Mouse (Mus musculus): ENCODE measurements around the gene Kcnn1. TPM values are rescaled to one million over a fixed set of nuclear protein-coding genes. Genes with fewer than 3 reads are reported as not detected.

The Kcnn1 gene
- polyA plus RNA-seq, 1 experiment from 2014 or later = 5.9 TPM

- no peak for DNase-seq (ENCODE audit: extremely low spot score, low spot score)
- H3K4me3 ChIP-seq = peak overlapping the region; percentile 5; the same call in 1 of the 2 replicates
- no peak overlapping the region for H3K27ac ChIP-seq
- peaks cover 17% of the 10 kb centered on the region; the same call in 1 of the 2 replicates for H3K27me3 ChIP-seq (ENCODE audit: poor library complexity, severe bottlenecking)
- H3K36me3 ChIP-seq (replicated peaks) = peaks cover 16% of the 10 kb centered on the region
- 91% methylated on average over 5 of the region's 5 CpGs for WGBS
- no peaks in the 10 kb centered on the region for H3K9me3 ChIP-seq
- H3K4me1 ChIP-seq = peaks cover 54% of the 10 kb centered on the region
Observed at GRCm38 (mm10) chr8:70871195-70871807, 8.2 kb upstream of the Kcnn1 start.

GRCm38 (mm10) chr8:70869601-70870041 lies 6.6 kb upstream of the Kcnn1 start:
- 47% methylated on average over 16 of the region's 16 CpGs for WGBS
- peaks cover 16% of the 10 kb centered on the region for H3K36me3 ChIP-seq (replicated peaks)
- peaks cover 17% of the 10 kb centered on the region for H3K27me3 ChIP-seq (ENCODE audit: poor library complexity, severe bottlenecking)
- peak overlapping the region; percentile 74 for H3K27ac ChIP-seq
- peaks cover 71% of the 10 kb centered on the region for H3K4me1 ChIP-seq
- no peaks in the 10 kb centered on the region for H3K9me3 ChIP-seq
- DNase-seq (ENCODE audit: extremely low spot score, low spot score) = peak; percentile 73
- H3K4me3 ChIP-seq = 0 out of 2 replicates have a peak overlapping the region, but pooled peaks have one; percentile 42

GRCm38 (mm10) chr8:70869199-70869571 lies 6.1 kb upstream of the Kcnn1 start:
- Histone ChIP-seq H3K9me3 (no peaks in the 10 kb centered on the region), H3K4me3 (peak overlapping the region; percentile 42; the same call in 1 of the 2 replicates), H3K36me3 (replicated peaks) (peaks cover 16% of the 10 kb centered on the region), H3K27me3 (ENCODE audit: poor library complexity, severe bottlenecking) (peaks cover 21% of the 10 kb centered on the region), H3K4me1 (peaks cover 75% of the 10 kb centered on the region), H3K27ac (peak overlapping the region; percentile 74)
- DNase-seq (ENCODE audit: extremely low spot score, low spot score) = no peak
- 38% methylated on average over 5 of the region's 5 CpGs for WGBS

- peaks cover 16% of the 10 kb centered on the region for H3K36me3 ChIP-seq (replicated peaks)
- peaks cover 26% of the 10 kb centered on the region for H3K27me3 ChIP-seq (ENCODE audit: poor library complexity, severe bottlenecking)
- H3K9me3 ChIP-seq = no peaks in the 10 kb centered on the region
- 11% methylated on average over 40 of the region's 40 CpGs for WGBS
- H3K27ac ChIP-seq = peak overlapping the region; percentile 74
- H3K4me3 ChIP-seq = peak overlapping the region; percentile 42
- H3K4me1 ChIP-seq = peaks cover 76% of the 10 kb centered on the region
- DNase-seq (ENCODE audit: extremely low spot score, low spot score) = peak; percentile 72
Observed at GRCm38 (mm10) chr8:70868559-70869198, 5.6 kb upstream of the Kcnn1 start.

- 87% methylated on average over 7 of the region's 7 CpGs for WGBS
- Histone ChIP-seq H3K4me3 (peak overlapping the region; percentile 66; the same call in 1 of the 2 replicates), H3K27ac (peak overlapping the region; percentile 98; the same call in 1 of the 2 replicates), H3K4me1 (peaks cover 83% of the 10 kb centered on the region), H3K27me3 (ENCODE audit: poor library complexity, severe bottlenecking) (peaks cover 47% of the 10 kb centered on the region), H3K9me3 (no peaks in the 10 kb centered on the region), H3K36me3 (replicated peaks) (peaks cover 16% of the 10 kb centered on the region)
- DNase-seq (ENCODE audit: extremely low spot score, low spot score) = no peak
Observed at GRCm38 (mm10) chr8:70866566-70866965, 3.5 kb upstream of the Kcnn1 start.

- Histone ChIP-seq H3K27ac (peak overlapping the region; percentile 98), H3K4me3 (peak overlapping the region; percentile 66), H3K27me3 (ENCODE audit: poor library complexity, severe bottlenecking) (peaks cover 52% of the 10 kb centered on the region), H3K9me3 (no peaks in the 10 kb centered on the region), H3K4me1 (peaks cover 82% of the 10 kb centered on the region), H3K36me3 (replicated peaks) (peaks cover 16% of the 10 kb centered on the region)
- no peak for DNase-seq (ENCODE audit: extremely low spot score, low spot score)
- WGBS = 9% methylated on average over 12 of the region's 12 CpGs
Observed at GRCm38 (mm10) chr8:70866001-70866520, 3.0 kb upstream of the Kcnn1 start.

- WGBS = under 1% methylated on average over 46 of the region's 46 CpGs
- Histone ChIP-seq H3K9me3 (no peaks in the 10 kb centered on the region), H3K27ac (peak overlapping the region; percentile 98), H3K27me3 (ENCODE audit: poor library complexity, severe bottlenecking) (peaks cover 57% of the 10 kb centered on the region), H3K4me1 (peaks cover 82% of the 10 kb centered on the region), H3K36me3 (replicated peaks) (peaks cover 16% of the 10 kb centered on the region), H3K4me3 (peak overlapping the region; percentile 66)
- peak; percentile 99 for DNase-seq (ENCODE audit: extremely low spot score, low spot score)
Observed at GRCm38 (mm10) chr8:70865350-70866000, 2.4 kb upstream of the Kcnn1 start.

- Histone ChIP-seq H3K4me1 (peaks cover 81% of the 10 kb centered on the region), H3K4me3 (peak overlapping the region; percentile 66)
Observed at GRCm38 (mm10) chr8:70864712-70865221, 1.7 kb upstream of the Kcnn1 start.

GRCm38 (mm10) chr8:70863956-70864711 lies 1.1 kb upstream of the Kcnn1 start:
- DNase-seq (ENCODE audit: extremely low spot score, low spot score) = peak; percentile 50
- peak overlapping the region; percentile 98 for H3K27ac ChIP-seq
- H3K36me3 ChIP-seq (replicated peaks) = peaks cover 16% of the 10 kb centered on the region
- no peaks in the 10 kb centered on the region for H3K9me3 ChIP-seq
- peak overlapping the region; percentile 66 for H3K4me3 ChIP-seq
- peaks cover 75% of the 10 kb centered on the region for H3K4me1 ChIP-seq
- WGBS = under 1% methylated on average over 46 of the region's 46 CpGs
- peaks cover 55% of the 10 kb centered on the region for H3K27me3 ChIP-seq (ENCODE audit: poor library complexity, severe bottlenecking)

More at GRCm38 (mm10) chr8:70864712-70865221, 1.7 kb upstream of the Kcnn1 start:
- Histone ChIP-seq H3K36me3 (replicated peaks) (peaks cover 16% of the 10 kb centered on the region), H3K9me3 (no peaks in the 10 kb centered on the region), H3K27ac (peak overlapping the region; percentile 98), H3K27me3 (ENCODE audit: poor library complexity, severe bottlenecking) (peaks cover 57% of the 10 kb centered on the region)
- peak; percentile 72 for DNase-seq (ENCODE audit: extremely low spot score, low spot score)
- under 1% methylated on average over 24 of the region's 24 CpGs for WGBS

- peak overlapping the region; percentile 78 for H3K27ac ChIP-seq
- WGBS = 2% methylated on average over 4 of the region's 4 CpGs
Observed at GRCm38 (mm10) chr8:70857516-70857915, 5.5 kb downstream of the Kcnn1 start.

GRCm38 (mm10) chr8:70856541-70857197 lies 6.4 kb downstream of the Kcnn1 start:
- H3K36me3 ChIP-seq (replicated peaks) = peaks cover 4% of the 10 kb centered on the region; the same call in 1 of the 2 replicates
- H3K27ac ChIP-seq = peak overlapping the region; percentile 78
- peaks cover 51% of the 10 kb centered on the region for H3K4me1 ChIP-seq
- WGBS = 8% methylated on average over 33 of the region's 33 CpGs
- H3K27me3 ChIP-seq (ENCODE audit: poor library complexity, severe bottlenecking) = peaks cover 41% of the 10 kb centered on the region
- H3K9me3 ChIP-seq = no peaks in the 10 kb centered on the region
- peak overlapping the region; percentile 62 for H3K4me3 ChIP-seq
- DNase-seq (ENCODE audit: extremely low spot score, low spot score) = peak; percentile 73

More at GRCm38 (mm10) chr8:70857516-70857915, 5.5 kb downstream of the Kcnn1 start:
- peaks cover 4% of the 10 kb centered on the region; the same call in 1 of the 2 replicates for H3K36me3 ChIP-seq (replicated peaks)
- H3K9me3 ChIP-seq = no peaks in the 10 kb centered on the region
- H3K4me1 ChIP-seq = peaks cover 51% of the 10 kb centered on the region
- H3K27me3 ChIP-seq (ENCODE audit: poor library complexity, severe bottlenecking) = peaks cover 45% of the 10 kb centered on the region
- no peak for DNase-seq (ENCODE audit: extremely low spot score, low spot score)
- peak overlapping the region; percentile 62 for H3K4me3 ChIP-seq

Measured in forebrain, embryonic 10.5 days (tissue).